Mouse (Mus musculus) embryonic facial prominence, embryonic 14.5 days (tissue): Measurements from ENCODE around the gene Asb15. TPM values are rescaled to one million over a fixed set of nuclear protein-coding genes. Genes with fewer than 3 reads are reported as not detected.

ENCODE experiments used
- ATAC-seq: fragments of 200-750 bp; cut with Nextera tagmentation; 2 replicates; pipeline ENCODE4 v1.8.0; 2017; ENCODE audit warnings: low read depth, moderate number of reproducible peaks, moderate TSS enrichment
- DNase-seq: peaks from one replicate; pipeline ENCODE4 v3.0.0-alpha.2; 2015; ENCODE audit warnings: low spot score
- H3K27ac ChIP-seq: fragments of 300-500 bp; sonication (generic); replicated peaks from 2 replicates; pipeline ENCODE4 v1.5.1; 2014; ENCODE audit warnings: low read depth, mild to moderate bottlenecking, low read length, moderate library complexity
- H3K27me3 ChIP-seq: fragments of 300-500 bp; sonication (generic); replicated peaks from 2 replicates; pipeline ENCODE4 v1.6.1; 2014; ENCODE audit warnings: low read length; ENCODE audit not compliant: control insufficient read depth, insufficient read depth
- H3K36me3 ChIP-seq: fragments of 300-500 bp; sonication (generic); 2 replicates; pipeline ENCODE4 v1.6.1; 2014; ENCODE audit warnings: low read length, mixed read lengths; ENCODE audit not compliant: control insufficient read depth, insufficient read depth
- H3K4me1 ChIP-seq: fragments of 300-500 bp; sonication (generic); 2 replicates; pipeline ENCODE4 v1.6.1; 2014; ENCODE audit warnings: antibody characterized with exemption, low read length; ENCODE audit not compliant: control insufficient read depth, insufficient read depth
- H3K4me2 ChIP-seq: fragments of 300-500 bp; sonication (generic); 2 replicates; pipeline ENCODE4 v1.6.1; 2014; ENCODE audit warnings: low read depth, mild to moderate bottlenecking, low read length, moderate library complexity, mixed read lengths
- H3K4me3 ChIP-seq: fragments of 300-500 bp; sonication (generic); 2 replicates; pipeline ENCODE4 v1.5.1; 2014; ENCODE audit warnings: low read depth, mild to moderate bottlenecking, low read length
- H3K9ac ChIP-seq: fragments of 300-500 bp; sonication (generic); 2 replicates; pipeline ENCODE4 v1.6.1; 2014; ENCODE audit warnings: low read depth, mild to moderate bottlenecking, low read length, moderate library complexity, mixed read lengths
- H3K9me3 ChIP-seq: fragments of 300-500 bp; sonication (generic); 2 replicates; pipeline ENCODE4 v1.6.1; 2016; ENCODE audit warnings: low read length; ENCODE audit not compliant: control insufficient read depth
- WGBS: fragments of 180-500 bp; shearing (Covaris S2); extraction: QIAGEN DNeasy Blood & Tissue Kit; methylation state at CpG from one replicate; pipeline ENCODE4 v1.1.7; 2014; 5-methylcytosine and 5-hydroxymethylcytosine counted together
- polyA plus RNA-seq: library from polyadenylated mRNA; unstranded; fragments of >200 nt; fragmentation: Nextera tagmentation; extraction: Ambion mirVana; gene quantifications from 2 replicates; pipeline ENCODE4 v1.2.1, GENCODE M21; 2014

Asb15 gene
- polyA plus RNA-seq, result 0.08 and 0.14 TPM in 2 replicates

DNA sequence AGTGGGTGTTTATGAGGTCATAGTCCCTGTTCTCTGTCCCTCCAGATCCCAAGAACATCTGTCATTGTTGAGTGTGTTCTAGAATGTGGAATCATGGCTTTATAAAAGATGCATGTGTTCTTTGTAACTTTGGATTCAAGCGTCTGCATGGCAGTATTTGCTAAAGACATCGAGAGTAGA lies at the start of gene Asb15:
Gene Asb15, plus strand, starts transcription at position 81 of the 180 bp plus-strand sequence.
- H3K27ac ChIP-seq, result 0 out of 2 replicates have a peak within 1 kb of the TSS, but pooled peaks have one; percentile 31
- H3K4me2 ChIP-seq, result peak within 1 kb of the TSS; percentile 71
- H3K36me3 ChIP-seq, result peaks cover 4% of the 10 kb centered on the region; the same call in 1 of the 2 replicates
- H3K27me3 ChIP-seq, result no peaks in the 10 kb centered on the region
- H3K4me3 ChIP-seq, result peak within 1 kb of the TSS; percentile 75
- 47% methylated on average over 2 of the region's 2 CpGs for WGBS
- ATAC-seq, result no peak
- DNase-seq, result no peak
- H3K9me3 ChIP-seq, result no peaks in the 10 kb centered on the region
- H3K4me1 ChIP-seq, result peaks cover 11% of the 10 kb centered on the region
- H3K9ac ChIP-seq, result peak within 1 kb of the TSS; percentile 72

DNA sequence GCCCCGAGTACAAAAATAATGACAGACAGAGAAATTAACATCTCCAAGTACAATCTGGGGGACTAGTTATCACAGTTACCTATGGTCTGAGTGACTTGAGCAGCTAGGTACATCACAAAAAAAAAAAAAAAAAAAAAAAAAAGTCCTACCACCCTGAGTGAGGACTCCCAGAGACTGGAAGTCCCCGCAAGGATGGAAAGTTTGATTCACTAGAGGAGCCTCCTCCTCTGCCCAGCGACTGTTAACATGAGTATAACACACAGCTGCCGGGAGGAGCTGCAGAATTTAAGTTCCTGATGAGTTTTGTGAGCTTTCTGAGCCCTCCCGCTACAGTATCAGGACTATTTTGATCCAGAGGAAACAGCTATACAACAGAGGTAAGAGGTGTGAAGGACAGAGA lies 41.4 kb upstream of the Asb15 start:
- no peak for ATAC-seq
- Histone ChIP-seq H3K9me3 (no peaks in the 10 kb centered on the region), H3K9ac (no peak overlapping the region), H3K4me1 (no peaks in the 10 kb centered on the region), H3K4me2 (no peak overlapping the region), H3K4me3 (no peak overlapping the region), H3K27ac (no peak overlapping the region), H3K36me3 (no peaks in the 10 kb centered on the region), H3K27me3 (no peaks in the 10 kb centered on the region)
- WGBS, result 81% methylated on average over 5 of the region's 5 CpGs
- DNase-seq, result no peak

DNA sequence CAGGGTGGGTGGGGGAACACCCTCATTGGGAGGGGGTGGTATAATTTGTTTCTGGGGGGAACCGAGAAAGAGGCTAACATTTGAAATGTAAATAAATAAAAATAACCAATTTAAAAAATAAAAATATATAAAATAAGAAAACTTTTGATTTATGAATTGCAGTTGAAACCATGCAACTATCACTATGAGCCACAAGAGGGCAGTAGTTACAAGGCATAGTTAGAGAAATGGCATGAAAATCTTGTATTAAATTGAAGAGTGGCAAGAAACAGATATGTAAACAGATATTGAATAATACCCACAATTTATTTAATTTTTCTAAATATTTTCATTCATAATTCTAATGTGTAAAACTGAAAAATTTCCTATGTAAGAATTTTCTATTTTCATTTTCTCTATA lies 37.6 kb upstream of the Asb15 start:
- no peaks in the 10 kb centered on the region for H3K27me3 ChIP-seq
- no peaks in the 10 kb centered on the region for H3K9me3 ChIP-seq
- H3K9ac ChIP-seq, result no peak overlapping the region
- ATAC-seq (no peak), DNase-seq (peak; percentile 13)
- no peak overlapping the region for H3K27ac ChIP-seq
- H3K4me2 ChIP-seq, result no peak overlapping the region
- WGBS, result 18% methylated on average over 1 of the region's 1 CpGs
- no peaks in the 10 kb centered on the region for H3K36me3 ChIP-seq
- H3K4me3 ChIP-seq, result no peak overlapping the region
- no peaks in the 10 kb centered on the region for H3K4me1 ChIP-seq

DNA sequence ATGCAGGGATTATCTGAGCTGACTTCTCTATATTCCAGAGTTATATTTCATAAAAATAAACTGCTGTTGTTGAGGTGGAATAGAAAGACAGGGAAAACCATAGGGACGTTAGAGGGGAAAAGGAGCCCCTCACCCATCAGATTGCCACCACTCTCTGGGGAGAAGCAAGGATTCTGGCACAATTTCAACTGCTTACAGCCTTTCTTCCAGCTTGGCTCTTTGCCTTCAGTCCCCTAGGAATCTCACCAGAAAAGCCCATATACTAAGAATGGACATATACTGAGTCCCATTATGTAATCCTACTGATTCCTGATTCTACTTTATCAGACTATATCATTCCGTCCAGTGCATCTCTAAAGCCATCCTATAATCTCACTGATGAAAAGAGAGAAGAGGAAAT lies 23.8 kb upstream of the Asb15 start:
- no peak for ATAC-seq
- H3K4me3 ChIP-seq, result no peak overlapping the region
- 80% methylated on average over 2 of the region's 2 CpGs for WGBS
- no peak overlapping the region for H3K9ac ChIP-seq
- no peaks in the 10 kb centered on the region for H3K4me1 ChIP-seq
- no peaks in the 10 kb centered on the region for H3K36me3 ChIP-seq
- no peak for DNase-seq
- no peaks in the 10 kb centered on the region for H3K9me3 ChIP-seq
- H3K27me3 ChIP-seq, result no peaks in the 10 kb centered on the region
- H3K4me2 ChIP-seq, result no peak overlapping the region
- no peak overlapping the region for H3K27ac ChIP-seq

DNA sequence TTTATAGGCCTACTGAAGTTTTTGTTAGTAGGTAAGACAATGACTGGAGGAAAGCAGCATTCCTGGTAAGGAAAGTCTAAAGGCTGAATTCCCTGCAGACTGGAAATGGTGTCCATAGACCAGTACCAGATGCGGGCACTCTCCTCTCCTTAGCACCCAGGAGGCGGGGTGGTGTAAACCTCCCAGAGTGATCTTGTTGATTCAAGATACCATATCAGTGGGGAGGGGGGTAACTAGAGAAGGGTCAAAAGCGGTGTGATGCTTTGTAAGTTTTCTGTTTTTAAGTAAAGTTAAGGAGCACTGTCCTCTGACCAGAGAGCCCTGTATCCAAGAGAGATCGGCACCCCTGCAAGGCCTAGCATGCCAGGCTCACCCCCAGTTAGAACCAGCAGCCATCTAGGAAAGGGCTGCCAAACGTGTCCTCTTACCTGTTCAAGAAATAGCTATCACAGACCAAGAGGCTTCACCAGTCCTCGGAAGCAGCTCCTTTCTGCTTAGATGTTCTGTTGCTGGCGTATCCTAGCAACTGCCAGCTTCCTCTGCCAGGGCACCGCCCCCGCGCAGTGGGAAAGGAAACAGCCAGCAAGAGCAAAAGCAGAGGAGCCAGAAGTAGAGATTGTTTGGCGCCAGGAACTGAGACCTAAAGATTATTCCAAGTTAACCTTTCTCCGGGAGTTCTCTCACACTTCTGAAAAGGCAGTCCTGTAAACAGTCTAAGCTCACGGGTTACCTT lies 13.2 kb upstream of the Asb15 start, which contains the start of gene Iqub:
Gene Iqub, minus strand, starts transcription at position 516 of the 733 bp plus-strand sequence.
- Histone ChIP-seq H3K9ac (peak within 1 kb of the TSS; percentile 43), H3K4me3 (no peak within 1 kb of the TSS), H3K27me3 (no peaks in the 10 kb centered on the region), H3K9me3 (no peaks in the 10 kb centered on the region), H3K4me1 (no peaks in the 10 kb centered on the region), H3K27ac (no peak within 1 kb of the TSS), H3K36me3 (peaks cover 19% of the 10 kb centered on the region), H3K4me2 (peak within 1 kb of the TSS; percentile 13; the same call in 1 of the 2 replicates)
- WGBS, result 27% methylated on average over 13 of the region's 13 CpGs
- peak; percentile 74 for DNase-seq
- ATAC-seq, result peak; percentile 82

DNA sequence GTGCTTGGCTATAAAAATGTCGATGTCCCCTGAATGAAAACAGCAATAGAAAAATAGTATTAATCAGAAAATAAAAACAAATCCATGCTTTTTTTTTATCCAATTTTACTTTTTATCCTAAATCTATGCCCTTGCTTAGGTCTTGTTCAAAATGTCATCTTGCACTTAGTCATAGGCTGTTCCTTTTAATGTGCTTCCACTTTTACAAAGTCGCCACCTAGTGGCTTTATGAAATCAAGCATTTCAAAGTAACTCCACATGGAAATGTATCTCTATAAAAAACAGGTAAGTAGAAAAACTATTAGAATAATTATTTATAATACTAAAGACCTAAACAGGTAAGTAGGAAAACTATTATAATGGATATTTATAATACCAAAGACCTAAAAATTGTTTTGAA lies 11.7 kb upstream of the Asb15 start:
- no peaks in the 10 kb centered on the region for H3K9me3 ChIP-seq
- DNase-seq (peak; percentile 58), ATAC-seq (no peak)
- H3K27me3 ChIP-seq, result no peaks in the 10 kb centered on the region
- no peak overlapping the region for H3K4me2 ChIP-seq
- H3K27ac ChIP-seq, result no peak overlapping the region
- no peaks in the 10 kb centered on the region for H3K4me1 ChIP-seq
- no peak overlapping the region for H3K4me3 ChIP-seq
- WGBS, result 44% methylated on average over 2 of the region's 2 CpGs
- peaks cover 19% of the 10 kb centered on the region for H3K36me3 ChIP-seq
- no peak overlapping the region for H3K9ac ChIP-seq

DNA sequence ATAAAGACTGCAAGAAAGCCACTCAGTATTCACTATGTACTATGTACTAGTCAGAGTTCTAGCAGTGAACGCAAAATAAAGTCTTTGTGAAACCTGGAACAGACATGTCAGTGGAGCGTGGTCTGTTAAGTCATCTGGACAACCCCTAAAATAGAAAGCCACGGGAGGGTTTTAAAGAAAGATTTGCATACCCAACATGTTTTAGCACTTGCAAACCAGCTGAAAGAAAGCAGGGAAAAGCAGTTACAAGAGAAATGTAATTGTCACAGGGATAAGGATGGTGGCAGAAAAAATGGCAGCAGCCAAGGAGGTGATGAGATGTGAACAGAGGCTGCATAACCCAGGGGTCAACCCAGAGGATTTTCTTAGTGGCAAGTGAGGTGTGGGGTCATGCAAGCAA lies 2.2 kb upstream of the Asb15 start:
- no peak overlapping the region for H3K9ac ChIP-seq
- DNase-seq, result no peak
- WGBS, result 85% methylated on average over 3 of the region's 3 CpGs
- H3K4me2 ChIP-seq, result no peak overlapping the region
- no peak overlapping the region for H3K27ac ChIP-seq
- no peak overlapping the region for H3K4me3 ChIP-seq
- H3K9me3 ChIP-seq, result no peaks in the 10 kb centered on the region
- H3K4me1 ChIP-seq, result peaks cover 11% of the 10 kb centered on the region
- peaks cover 16% of the 10 kb centered on the region; the same call in 1 of the 2 replicates for H3K36me3 ChIP-seq
- no peaks in the 10 kb centered on the region for H3K27me3 ChIP-seq
- no peak for ATAC-seq

DNA sequence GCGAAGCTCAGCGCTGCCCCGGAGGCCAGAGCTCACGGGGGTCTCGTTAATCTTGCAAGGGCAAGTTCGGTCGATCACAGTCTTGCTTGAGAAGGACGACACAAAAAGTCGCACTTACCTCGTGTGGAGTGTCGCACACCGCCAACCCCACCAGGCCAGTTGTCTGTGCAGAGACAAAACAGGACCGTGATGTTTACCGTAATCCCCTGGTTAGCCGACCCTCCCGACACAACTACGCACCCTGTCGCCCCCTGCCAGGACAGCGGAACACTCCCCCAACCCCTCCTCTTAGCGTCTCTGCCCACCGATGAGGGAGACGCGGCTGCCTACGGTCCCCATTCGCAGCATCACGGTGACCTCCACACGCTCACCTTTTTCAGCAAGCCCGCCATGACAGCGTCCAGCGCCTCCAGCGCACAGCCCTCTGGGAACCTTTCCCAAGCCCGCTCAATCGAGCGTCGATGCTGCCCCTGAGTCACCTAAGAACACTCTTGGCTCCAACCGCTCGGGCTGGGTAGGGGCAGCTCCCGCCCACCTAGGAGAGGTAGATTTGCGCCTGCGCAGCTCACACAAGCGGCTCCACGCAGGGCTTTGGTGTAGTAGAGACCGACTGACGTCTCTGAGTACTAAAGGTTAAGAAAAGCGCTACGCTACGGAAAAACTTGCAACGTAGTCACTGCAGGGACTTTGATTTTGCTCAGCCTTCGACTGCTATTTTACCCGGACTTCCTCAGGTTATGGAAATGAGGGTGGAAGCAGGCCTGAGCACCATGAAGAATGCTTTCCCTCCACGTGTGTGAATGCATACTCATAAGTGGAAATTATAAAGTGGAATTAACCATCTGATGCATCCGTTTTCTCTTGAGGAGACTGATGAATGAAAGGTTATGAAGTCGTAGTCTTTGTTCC lies 535 bp upstream of the Asb15 start, which contains the start of gene Ndufa5:
Gene Ndufa5, minus strand, starts transcription at position 859 of the 909 bp plus-strand sequence.
- ATAC-seq (peak; percentile 99), DNase-seq (peak; percentile 99)
- Histone ChIP-seq H3K27me3 (no peaks in the 10 kb centered on the region), H3K27ac (0 out of 2 replicates have a peak within 1 kb of the TSS, but pooled peaks have one; percentile 31), H3K9ac (peak within 1 kb of the TSS; percentile 72), H3K4me2 (peak within 1 kb of the TSS; percentile 71), H3K36me3 (peaks cover 4% of the 10 kb centered on the region; the same call in 1 of the 2 replicates), H3K4me1 (peaks cover 11% of the 10 kb centered on the region), H3K4me3 (peak within 1 kb of the TSS; percentile 75), H3K9me3 (no peaks in the 10 kb centered on the region)
- under 1% methylated on average over 52 of the region's 53 CpGs for WGBS
